In genomic region chr19:38263829-38264504, GRCm38 (mm10) we compare ENCODE assay signal across 8 mouse cellular contexts. TPM values are rescaled to one million over a fixed set of nuclear protein-coding genes. Genes with fewer than 3 reads are reported as not detected.
DNase-seq lines count a peak whose midpoint lies in the region; ATAC-seq and TF ChIP-seq lines count a peak whose summit lies in the region.

No protein-coding gene starts in this region.

- H3K4me1 ChIP-seq in bone marrow, adult 2 months (ENCODE audit: control insufficient read depth, insufficient read depth, low read length) = no peaks in the 10 kb centered on the region
- H3K4me1 ChIP-seq in forebrain, embryonic 10.5 days = peaks cover 31% of the 10 kb centered on the region
- peaks cover 27% of the 10 kb centered on the region for H3K4me1 ChIP-seq in neural tube, embryonic 13.5 days (replicated peaks)

- peak overlapping the region; percentile 55 for H3K9ac ChIP-seq in neural tube, embryonic 13.5 days

- peaks cover 34% of the 10 kb centered on the region for H3K27me3 ChIP-seq in forebrain, embryonic 10.5 days (ENCODE audit: poor library complexity, severe bottlenecking)
- H3K27me3 ChIP-seq in neural tube, embryonic 13.5 days = peaks cover 3% of the 10 kb centered on the region; the same call in 1 of the 2 replicates

- 14% methylated on average over 14 of the region's 14 CpGs for WGBS in bone marrow, adult 2 months
- WGBS in forebrain, embryonic 10.5 days = 25% methylated on average over 14 of the region's 14 CpGs
- WGBS in neural tube, embryonic 13.5 days = 23% methylated on average over 14 of the region's 14 CpGs

- no peak for TF ChIP-seq POLR2A in bone marrow, adult 2 months (IDR thresholded peaks at IDR 0.05; ENCODE audit: borderline replicate concordance, control insufficient read depth, low read depth, low read length)

- intact Hi-C loops in heart, postnatal 14 days (cut with DNase I) = no loop called here

- no peaks in the 10 kb centered on the region for H3K36me3 ChIP-seq in forebrain, embryonic 10.5 days (replicated peaks)
- H3K36me3 ChIP-seq in neural tube, embryonic 13.5 days = no peaks in the 10 kb centered on the region

- DNase-seq in gastrocnemius, adult 18-20 months (ENCODE audit: low spot score) = peak; percentile 38
- DNase-seq in gastrocnemius, adult 8-10 months (ENCODE audit: low spot score in 2 of 2) = no peak
- DNase-seq in forebrain, embryonic 10.5 days (ENCODE audit: extremely low spot score, low spot score) = no peak
- DNase-seq in heart, postnatal 14 days = peak; percentile 9 to 35
- peak; percentile 52 to 74 for DNase-seq in left cerebral cortex, adult 8-10 months (ENCODE audit: low spot score in 2 of 2)
- DNase-seq in spleen, adult 18-20 months = no peak

- peak; percentile 5; the same call in 1 of the 2 replicates for TF ChIP-seq CTCF in bone marrow, adult 2 months (IDR thresholded peaks at IDR 0.05; ENCODE audit: control insufficient read depth, insufficient read depth, low read length)

- no peak overlapping the region for H3K4me3 ChIP-seq in bone marrow, adult 2 months (replicated peaks; ENCODE audit: control insufficient read depth, low read depth, low read length)
- H3K4me3 ChIP-seq in forebrain, embryonic 10.5 days = peak overlapping the region; percentile 33
- H3K4me3 ChIP-seq in neural tube, embryonic 13.5 days = peak overlapping the region; percentile 31

- peak; percentile 76 for ATAC-seq in neural tube, embryonic 13.5 days (ENCODE audit: low read depth)

- peak overlapping the region; percentile 54 for H3K4me2 ChIP-seq in neural tube, embryonic 13.5 days

- no peaks in the 10 kb centered on the region for H3K9me3 ChIP-seq in forebrain, embryonic 10.5 days
- no peaks in the 10 kb centered on the region for H3K9me3 ChIP-seq in neural tube, embryonic 13.5 days

- H3K27ac ChIP-seq in bone marrow, adult 2 months (ENCODE audit: control insufficient read depth, insufficient read depth, low read depth, low read length, poor library complexity) = no peak overlapping the region
- H3K27ac ChIP-seq in forebrain, embryonic 10.5 days = no peak overlapping the region
- H3K27ac ChIP-seq in neural tube, embryonic 13.5 days (replicated peaks) = peak overlapping the region; percentile 82

RNA-seq across cellular contexts. Expression of gene Lgi1, which starts 0.4 kb away (rescaled TPM):
- total RNA-seq in gastrocnemius, adult 18-20 months (2021) = 1 to 10 TPM; 4.3 to 6.8 TPM
- 1 to 10 TPM; 1.7 to 4.1 (median 3.1) TPM for total RNA-seq in gastrocnemius, adult 8-10 months (2022)
- polyA plus RNA-seq in bone marrow, adult 2 months (2011; ENCODE audit: insufficient read depth, insufficient read length, low replicate concordance, missing spikeins) = 142 and 160 TPM in 2 replicates
- polyA plus RNA-seq in forebrain, embryonic 10.5 days (2016; fragmentation: Nextera tagmentation; extraction: Ambion mirVana) = 0.25 and 0.63 TPM in 2 replicates
- 1 to 10 TPM; 1.6 to 1.8 TPM for total RNA-seq in heart, postnatal 14 days (2021)
- 100 to 1,000 TPM; 116 to 135 (median 120) TPM for total RNA-seq in left cerebral cortex, adult 8-10 months (2022)
- 9.5 and 11.2 TPM in 2 replicates for polyA plus RNA-seq in neural tube, embryonic 13.5 days (2015; fragmentation: Nextera tagmentation; extraction: Ambion mirVana)

RNA-seq across cellular contexts. Expression of gene Fra10ac1, which starts 40.0 kb away (rescaled TPM):
- total RNA-seq in gastrocnemius, adult 18-20 months (2021) = 10 to 100 TPM; 11.6 to 12.1 TPM
- total RNA-seq in gastrocnemius, adult 8-10 months (2022) = 10 to 100 TPM in 2 of 4 experiments, 1 to 10 TPM in 2; 7.6 to 11.5 (median 9.4) TPM
- 11.9 and 17.8 TPM in 2 replicates for polyA plus RNA-seq in bone marrow, adult 2 months (2011; ENCODE audit: insufficient read depth, insufficient read length, low replicate concordance, missing spikeins)
- polyA plus RNA-seq in forebrain, embryonic 10.5 days (2016; fragmentation: Nextera tagmentation; extraction: Ambion mirVana) = 45.8 and 47.6 TPM in 2 replicates
- total RNA-seq in heart, postnatal 14 days (2021) = 10 to 100 TPM; 11.2 to 12.1 TPM
- 10 to 100 TPM; 12.9 to 15.7 (median 13.9) TPM for total RNA-seq in left cerebral cortex, adult 8-10 months (2022)
- 46.3 and 47.7 TPM in 2 replicates for polyA plus RNA-seq in neural tube, embryonic 13.5 days (2015; fragmentation: Nextera tagmentation; extraction: Ambion mirVana)

Comparison
In these comparisons a context has a peak if more than half of its experiments do, and no peak if none do; other contexts are left out.
1. DNase-seq: peak in gastrocnemius, adult 18-20 months (single experiment), heart, postnatal 14 days (2 of 2) and left cerebral cortex, adult 8-10 months (2 of 2); none in gastrocnemius, adult 8-10 months (0 of 2), forebrain, embryonic 10.5 days (single experiment) and spleen, adult 18-20 months (0 of 2).
2. RNA of gene Lgi1, which starts 0.4 kb away (total RNA-seq): 116 to 135 TPM in left cerebral cortex, adult 8-10 months; 4.3 to 6.8 TPM in gastrocnemius, adult 18-20 months, 1.7 to 4.1 TPM in gastrocnemius, adult 8-10 months and 1.6 to 1.8 TPM in heart, postnatal 14 days; every median in the first group is over 10 times any median in the second.